Mouse (Mus musculus) kidney, adult 10 weeks (tissue): ENCODE results near the gene Grk1. TPM values are rescaled to one million over a fixed set of nuclear protein-coding genes. Genes with fewer than 3 reads are reported as not detected.

Source experiments
- polyA plus RNA-seq: library from polyadenylated mRNA; stranded (reverse); fragments of 350-450 nt; fragmentation: Illumina TruSeq; extraction: RNeasy Lipid Tissue Mini Kit (QIAGEN cat#74804); gene quantifications from one replicate; pipeline ENCODE4 v1.2.3, GENCODE M21; 2014; ENCODE audit warnings: low read depth, low replicate concordance

The Grk1 gene
- not detected for polyA plus RNA-seq

GRCm38 (mm10) chr8:13404666-13405131, at the start of gene Grk1:
TSS of gene Grk1 (plus strand) at chr8:13405081.

GRCm38 (mm10) chr8:13396725-13397124, 8.2 kb upstream of the Grk1 start, which contains the start of gene Atp4b:
TSS of gene Atp4b (minus strand) at chr8:13396825.

GRCm38 (mm10) chr8:13434889-13435288, 30.0 kb downstream of the Grk1 start, which contains the start of gene Tmem255b:
TSS of gene Tmem255b (plus strand) at chr8:13435189.

Other genes starting within 250 kb of the Grk1 start
- 982 TPM for gene Lamp1, start 245.9 kb upstream of the Grk1 start, polyA plus RNA-seq
- 31.4 TPM for gene Grtp1, start 204.5 kb upstream of the Grk1 start, polyA plus RNA-seq
- gene Adprhl1, start 150.9 kb upstream of the Grk1 start, polyA plus RNA-seq = not detected
- gene Dcun1d2, start 117.0 kb upstream of the Grk1 start, polyA plus RNA-seq = 12.2 TPM
- gene Tmco3, start 116.9 kb upstream of the Grk1 start, polyA plus RNA-seq = 37.4 TPM
- gene Tfdp1, start 66.3 kb upstream of the Grk1 start, polyA plus RNA-seq = 17.3 TPM
- gene Atp4b, start 8.3 kb upstream of the Grk1 start, polyA plus RNA-seq = not detected
- gene Tmem255b, start 30.1 kb downstream of the Grk1 start, polyA plus RNA-seq = not detected
- 22.8 TPM for gene Gas6, start 89.4 kb downstream of the Grk1 start, polyA plus RNA-seq
- gene 1700029H14Rik, start 157.4 kb downstream of the Grk1 start, polyA plus RNA-seq = not detected